Mouse (Mus musculus): ENCODE data around the gene Atp2a2.

GRCm38 (mm10) chr5:122519043-122519660 lies 17.1 kb upstream of the Atp2a2 start:
- TF ChIP-seq POLR2A (IDR thresholded peaks at IDR 0.05; ENCODE audit: borderline replicate concordance, extremely low read depth, insufficient read depth, insufficient read length, poor library complexity, severe bottlenecking) = no peak
- TF ChIP-seq CTCF (IDR thresholded peaks at IDR 0.05; ENCODE audit: borderline replicate concordance, extremely low read depth, insufficient read depth, insufficient read length) = no peak
